Mouse (Mus musculus): ENCODE measurements around the gene Fam20a. TPM values are rescaled to one million over a fixed set of nuclear protein-coding genes. Genes with fewer than 3 reads are reported as not detected.

Fam20a gene
- polyA plus RNA-seq, 1 experiment from 2014 or later, result 12.5 TPM

DNA sequence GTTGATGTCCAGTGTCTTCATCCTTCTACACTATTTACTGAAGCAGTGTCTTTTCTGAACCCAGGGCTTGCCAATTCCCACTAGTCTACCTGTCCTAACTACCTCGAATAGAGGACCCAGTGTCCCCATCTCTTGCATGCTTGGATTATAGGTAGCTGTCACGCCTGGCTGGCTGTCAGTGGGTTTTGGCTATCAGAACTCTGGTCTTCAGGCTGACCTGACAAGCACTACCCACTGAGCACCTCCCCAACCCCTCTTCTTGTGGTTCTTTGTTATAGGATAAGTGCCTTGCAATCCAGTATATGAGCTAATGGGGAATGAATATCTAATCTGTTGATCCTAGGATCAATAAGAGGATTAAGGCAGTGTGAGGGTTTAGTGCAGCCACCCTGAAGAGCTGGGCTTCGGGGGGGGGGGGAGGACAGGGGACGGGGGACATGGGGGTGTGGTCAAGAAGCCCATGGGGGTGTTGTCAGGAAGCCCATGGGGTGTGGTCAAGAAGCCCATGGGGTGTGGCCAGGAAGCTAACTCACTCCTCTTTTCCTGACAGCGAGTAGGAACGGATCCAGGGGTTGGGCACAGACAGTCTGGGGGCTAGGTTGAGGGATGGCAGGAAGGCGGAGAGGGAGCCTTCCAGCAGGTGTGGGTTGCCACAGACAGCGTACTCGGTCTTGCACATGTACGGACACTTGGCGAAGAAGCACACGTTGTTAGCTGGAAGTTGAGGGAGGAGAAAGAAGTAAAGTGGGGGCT is 45.3 kb downstream of the Fam20a start:
- ATAC-seq (no peak), DNase-seq (ENCODE audit: low spot score) (no peak)
- TF ChIP-seq EP300 (IDR thresholded peaks at IDR 0.05) (no peak), CTCF (IDR thresholded peaks at IDR 0.05) (no peak)
- Histone ChIP-seq H3K4me1 (ENCODE audit: insufficient read depth, low read depth, low read length) (no peaks in the 10 kb centered on the region), H3K36me3 (ENCODE audit: insufficient read depth, low read length) (peaks cover 2% of the 10 kb centered on the region; the same call in 1 of the 2 replicates), H3K9ac (replicated peaks; ENCODE audit: low read depth) (no peak overlapping the region), H3K9me3 (ENCODE audit: low read length) (no peaks in the 10 kb centered on the region), H3K27me3 (replicated peaks; ENCODE audit: insufficient read depth, low read length) (no peaks in the 10 kb centered on the region), H3K4me3 (ENCODE audit: low read depth, low read length) (no peak overlapping the region), H3K4me2 (replicated peaks; ENCODE audit: low read depth, low read length) (no peak overlapping the region), H3K27ac (ENCODE audit: low read length) (no peak overlapping the region)
- WGBS, result 71% methylated on average over 11 of the region's 12 CpGs

DNA sequence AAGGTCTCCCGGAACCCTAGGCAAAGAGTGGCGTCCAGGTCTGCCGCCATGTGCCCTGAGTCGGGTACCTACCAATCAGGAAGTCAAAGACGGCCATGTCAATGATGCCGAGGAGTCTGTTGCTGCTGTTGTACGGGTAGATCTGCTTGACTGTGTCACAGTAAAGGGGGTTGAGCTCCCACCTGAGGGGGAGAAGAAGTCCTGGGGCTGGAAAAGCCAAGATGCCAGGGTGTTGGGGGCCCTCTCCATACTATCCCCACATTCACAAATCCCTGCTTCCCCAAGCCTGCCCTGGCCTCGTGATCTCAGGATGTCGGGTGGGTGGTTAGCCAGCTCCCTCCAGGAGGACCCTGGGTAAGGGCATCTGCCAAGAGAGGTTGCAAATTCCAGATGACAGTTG is 46.3 kb downstream of the Fam20a start:
- Histone ChIP-seq H3K4me3 (ENCODE audit: low read depth, low read length) (no peak overlapping the region), H3K27ac (ENCODE audit: low read length) (no peak overlapping the region), H3K36me3 (ENCODE audit: insufficient read depth, low read length) (peaks cover 2% of the 10 kb centered on the region; the same call in 1 of the 2 replicates), H3K9me3 (ENCODE audit: low read length) (no peaks in the 10 kb centered on the region), H3K4me2 (replicated peaks; ENCODE audit: low read depth, low read length) (no peak overlapping the region), H3K27me3 (replicated peaks; ENCODE audit: insufficient read depth, low read length) (no peaks in the 10 kb centered on the region), H3K4me1 (ENCODE audit: insufficient read depth, low read depth, low read length) (no peaks in the 10 kb centered on the region), H3K9ac (replicated peaks; ENCODE audit: low read depth) (no peak overlapping the region)
- DNase-seq (ENCODE audit: low spot score) (no peak), ATAC-seq (no peak)
- TF ChIP-seq EP300 (IDR thresholded peaks at IDR 0.05), result no peak
- no peak for TF ChIP-seq CTCF (IDR thresholded peaks at IDR 0.05)
- WGBS, result 89% methylated on average over 9 of the region's 9 CpGs

DNA sequence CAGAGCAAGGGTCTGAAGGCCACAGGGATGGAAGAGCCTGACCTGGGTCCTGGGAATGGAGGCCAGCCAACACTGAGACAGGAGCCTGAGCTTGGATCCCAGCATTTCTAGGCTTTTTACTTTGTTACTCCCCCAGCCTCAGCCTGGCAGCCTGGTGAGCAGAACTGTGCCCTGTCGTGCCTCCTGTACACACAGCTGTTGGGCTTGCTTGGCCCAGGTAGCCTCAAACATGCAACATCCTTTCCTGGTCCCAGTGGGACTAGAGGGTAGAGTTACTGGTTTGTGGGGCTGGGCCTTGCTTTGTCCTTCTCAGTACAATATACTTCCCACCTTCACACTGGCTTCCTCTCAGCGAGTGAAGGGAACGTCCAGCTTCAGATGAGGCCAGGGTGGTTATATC is 46.9 kb downstream of the Fam20a start:
- no peaks in the 10 kb centered on the region for H3K4me1 ChIP-seq (ENCODE audit: insufficient read depth, low read depth, low read length)
- no peak overlapping the region for H3K27ac ChIP-seq (ENCODE audit: low read length)
- DNase-seq (ENCODE audit: low spot score) (no peak), ATAC-seq (no peak)
- 86% methylated on average over 3 of the region's 3 CpGs for WGBS
- H3K36me3 ChIP-seq (ENCODE audit: insufficient read depth, low read length), result peaks cover 2% of the 10 kb centered on the region; the same call in 1 of the 2 replicates
- no peak overlapping the region for H3K4me3 ChIP-seq (ENCODE audit: low read depth, low read length)
- no peak overlapping the region for H3K9ac ChIP-seq (replicated peaks; ENCODE audit: low read depth)
- TF ChIP-seq EP300 (IDR thresholded peaks at IDR 0.05) (no peak), CTCF (IDR thresholded peaks at IDR 0.05) (no peak)
- H3K4me2 ChIP-seq (replicated peaks; ENCODE audit: low read depth, low read length), result no peak overlapping the region
- H3K27me3 ChIP-seq (replicated peaks; ENCODE audit: insufficient read depth, low read length), result no peaks in the 10 kb centered on the region
- no peaks in the 10 kb centered on the region for H3K9me3 ChIP-seq (ENCODE audit: low read length)

DNA sequence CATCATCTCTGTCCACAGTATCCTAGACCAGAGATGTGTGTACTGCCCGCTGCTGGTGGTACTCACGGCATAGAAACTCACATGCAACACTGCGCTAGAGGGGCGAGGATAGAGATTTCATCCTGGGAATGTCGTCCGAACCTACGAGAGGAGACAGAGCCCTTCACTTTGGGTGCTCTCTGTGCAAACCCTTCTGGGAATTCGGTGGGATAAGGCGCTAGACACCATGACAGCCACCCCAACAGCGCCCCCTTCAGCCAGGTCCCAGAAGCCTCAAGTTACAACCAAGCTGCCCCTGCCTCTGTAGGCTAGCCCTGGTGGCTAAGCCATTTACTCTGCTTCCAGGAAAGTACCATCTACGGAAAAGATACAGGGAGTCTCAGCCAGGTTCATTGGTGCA is 47.5 kb downstream of the Fam20a start:
- Histone ChIP-seq H3K9ac (replicated peaks; ENCODE audit: low read depth) (no peak overlapping the region), H3K27ac (ENCODE audit: low read length) (no peak overlapping the region), H3K4me1 (ENCODE audit: insufficient read depth, low read depth, low read length) (no peaks in the 10 kb centered on the region), H3K4me3 (ENCODE audit: low read depth, low read length) (no peak overlapping the region), H3K36me3 (ENCODE audit: insufficient read depth, low read length) (peaks cover 2% of the 10 kb centered on the region; the same call in 1 of the 2 replicates), H3K27me3 (replicated peaks; ENCODE audit: insufficient read depth, low read length) (no peaks in the 10 kb centered on the region), H3K9me3 (ENCODE audit: low read length) (no peaks in the 10 kb centered on the region), H3K4me2 (replicated peaks; ENCODE audit: low read depth, low read length) (no peak overlapping the region)
- no peak for DNase-seq (ENCODE audit: low spot score)
- no peak for TF ChIP-seq EP300 (IDR thresholded peaks at IDR 0.05)
- peak; percentile 30 for TF ChIP-seq CTCF (IDR thresholded peaks at IDR 0.05)
- 77% methylated on average over 11 of the region's 11 CpGs for WGBS
- no peak for ATAC-seq

DNA sequence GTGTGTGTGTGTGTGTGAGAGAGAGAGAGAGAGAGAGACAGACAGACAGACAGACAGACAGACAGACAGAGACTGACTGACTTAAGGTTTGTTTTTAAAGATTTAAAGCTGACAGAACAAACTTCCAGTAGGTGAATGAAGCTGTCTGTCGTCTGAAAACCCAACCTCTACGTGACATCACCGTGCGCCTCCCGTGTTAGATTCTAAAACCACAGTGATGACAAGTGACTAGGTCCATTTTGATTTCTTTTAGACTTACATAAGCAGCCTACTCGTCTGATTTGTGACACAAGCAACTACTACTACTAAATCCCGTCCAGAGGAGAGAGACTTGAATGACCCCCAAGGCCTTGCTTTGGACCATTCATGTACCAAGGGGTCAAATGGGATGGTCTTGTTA is 48.3 kb downstream of the Fam20a start:
- WGBS, result 80% methylated on average over 7 of the region's 7 CpGs
- H3K4me1 ChIP-seq (ENCODE audit: insufficient read depth, low read depth, low read length), result no peaks in the 10 kb centered on the region
- H3K9ac ChIP-seq (replicated peaks; ENCODE audit: low read depth), result no peak overlapping the region
- DNase-seq (ENCODE audit: low spot score) (no peak), ATAC-seq (no peak)
- no peaks in the 10 kb centered on the region for H3K27me3 ChIP-seq (replicated peaks; ENCODE audit: insufficient read depth, low read length)
- no peak for TF ChIP-seq CTCF (IDR thresholded peaks at IDR 0.05)
- TF ChIP-seq EP300 (IDR thresholded peaks at IDR 0.05), result no peak
- no peaks in the 10 kb centered on the region for H3K9me3 ChIP-seq (ENCODE audit: low read length)
- no peak overlapping the region for H3K4me2 ChIP-seq (replicated peaks; ENCODE audit: low read depth, low read length)
- peaks cover 2% of the 10 kb centered on the region; the same call in 1 of the 2 replicates for H3K36me3 ChIP-seq (ENCODE audit: insufficient read depth, low read length)
- H3K27ac ChIP-seq (ENCODE audit: low read length), result no peak overlapping the region
- no peak overlapping the region for H3K4me3 ChIP-seq (ENCODE audit: low read depth, low read length)

DNA sequence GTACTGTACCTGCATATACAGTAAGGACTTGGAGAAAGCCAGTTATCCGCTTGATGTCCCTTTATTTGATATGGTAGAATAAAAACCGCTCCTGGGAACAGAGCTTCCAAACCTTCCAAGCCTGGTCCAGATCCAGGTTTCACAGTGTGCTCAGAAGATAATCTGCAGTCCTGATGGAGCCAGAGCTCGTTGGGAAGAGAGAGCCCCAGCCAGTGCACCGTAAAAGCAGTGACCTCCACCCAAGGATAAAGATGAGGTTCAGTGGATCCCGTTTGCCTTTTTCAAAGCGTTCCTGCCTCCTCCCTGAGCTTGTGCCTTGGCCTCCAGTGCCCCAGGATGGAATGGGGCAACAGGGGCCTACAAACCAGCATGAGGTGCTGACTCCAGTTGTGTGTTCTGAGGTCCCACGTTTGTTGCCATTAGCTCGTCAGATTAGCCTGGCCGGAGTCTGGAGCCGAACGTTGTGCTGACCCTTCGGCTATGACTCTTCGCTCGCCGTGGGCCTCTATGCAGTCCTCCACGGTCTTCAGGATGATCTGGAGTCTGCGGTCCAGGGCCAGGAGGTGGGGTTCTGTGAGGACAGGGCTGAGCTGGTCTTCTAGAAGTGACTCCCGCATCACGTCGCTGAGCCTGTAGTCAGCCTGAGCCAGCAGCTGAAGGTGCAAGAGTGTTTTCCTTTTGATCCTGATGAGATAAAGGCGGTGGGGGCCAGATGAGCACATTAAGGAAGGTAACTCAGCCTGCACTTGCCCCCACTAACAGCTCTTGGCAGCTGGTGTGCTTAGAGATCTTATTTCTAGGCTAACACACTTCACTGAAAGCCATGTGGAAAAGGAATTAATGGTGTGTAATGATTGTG is 49.0 kb downstream of the Fam20a start:
- no peak for TF ChIP-seq CTCF (IDR thresholded peaks at IDR 0.05)
- no peak for TF ChIP-seq EP300 (IDR thresholded peaks at IDR 0.05)
- DNase-seq (ENCODE audit: low spot score), result no peak
- no peak overlapping the region for H3K4me3 ChIP-seq (ENCODE audit: low read depth, low read length)
- no peaks in the 10 kb centered on the region for H3K27me3 ChIP-seq (replicated peaks; ENCODE audit: insufficient read depth, low read length)
- H3K4me2 ChIP-seq (replicated peaks; ENCODE audit: low read depth, low read length), result no peak overlapping the region
- H3K9me3 ChIP-seq (ENCODE audit: low read length), result no peaks in the 10 kb centered on the region
- 53% methylated on average over 21 of the region's 21 CpGs for WGBS
- no peak for ATAC-seq
- H3K4me1 ChIP-seq (ENCODE audit: insufficient read depth, low read depth, low read length), result no peaks in the 10 kb centered on the region
- H3K27ac ChIP-seq (ENCODE audit: low read length), result no peak overlapping the region
- no peak overlapping the region for H3K9ac ChIP-seq (replicated peaks; ENCODE audit: low read depth)
- H3K36me3 ChIP-seq (ENCODE audit: insufficient read depth, low read length), result peaks cover 7% of the 10 kb centered on the region
